Mouse (Mus musculus): Measurements from ENCODE around the gene Il23a.
"Not testable (repeated sequence)": the region's sequence is repeated elsewhere in the genome, so short reads cannot be mapped to it uniquely, and the experiment has no call there.

Il23a gene

DNA sequence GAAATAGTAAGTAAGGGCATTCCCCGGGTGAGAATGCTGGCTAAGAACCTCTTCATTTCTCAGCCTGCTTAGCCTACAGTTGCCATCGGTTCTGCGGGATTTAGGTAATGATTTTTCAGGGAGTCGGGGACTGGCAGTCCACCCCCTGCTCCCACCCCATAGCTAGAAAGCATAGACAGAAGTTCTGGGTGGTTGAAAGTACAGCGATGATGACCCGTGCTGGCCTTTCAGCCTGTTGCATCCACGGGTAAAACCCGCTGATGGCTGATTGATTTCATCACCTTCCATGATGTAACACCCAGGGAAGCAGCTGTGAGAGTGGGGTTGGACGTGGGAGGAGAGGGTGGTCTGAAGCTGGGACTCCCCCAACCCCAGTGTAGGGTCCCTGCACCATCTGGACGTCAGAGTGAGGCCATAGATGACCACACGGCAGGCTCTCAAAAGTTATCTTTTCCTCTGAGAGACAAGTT is at the start of gene Il23a:
Gene Il23a (minus strand): TSS at position 51 of the 470 bp plus-strand sequence.
- no peak for DNase-seq (ENCODE audit: low read depth in 2 of 2, low spot score in 2 of 2)

DNA sequence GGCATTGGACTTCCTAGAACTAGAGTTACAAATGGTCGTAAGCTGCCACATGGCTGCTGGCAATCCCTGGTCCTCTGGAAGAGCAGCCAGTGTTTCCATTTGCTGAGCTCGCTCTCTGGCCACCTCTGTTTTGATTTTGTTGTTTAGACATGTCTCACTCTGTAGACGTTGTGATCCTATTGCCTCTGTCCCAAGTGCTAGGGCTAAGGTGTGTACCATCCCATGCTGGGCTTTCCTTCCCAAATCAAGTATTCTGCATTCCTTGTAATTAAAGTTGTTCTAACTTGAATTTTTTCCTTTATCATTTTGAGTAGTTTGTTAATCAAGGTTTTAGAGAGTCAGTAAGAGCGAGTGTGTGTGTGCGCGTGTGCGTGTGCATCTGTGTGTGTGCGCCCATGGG is 49.0 kb upstream of the Il23a start:
- DNase-seq (ENCODE audit: low read depth in 2 of 2, low spot score in 2 of 2) = no peak

DNA sequence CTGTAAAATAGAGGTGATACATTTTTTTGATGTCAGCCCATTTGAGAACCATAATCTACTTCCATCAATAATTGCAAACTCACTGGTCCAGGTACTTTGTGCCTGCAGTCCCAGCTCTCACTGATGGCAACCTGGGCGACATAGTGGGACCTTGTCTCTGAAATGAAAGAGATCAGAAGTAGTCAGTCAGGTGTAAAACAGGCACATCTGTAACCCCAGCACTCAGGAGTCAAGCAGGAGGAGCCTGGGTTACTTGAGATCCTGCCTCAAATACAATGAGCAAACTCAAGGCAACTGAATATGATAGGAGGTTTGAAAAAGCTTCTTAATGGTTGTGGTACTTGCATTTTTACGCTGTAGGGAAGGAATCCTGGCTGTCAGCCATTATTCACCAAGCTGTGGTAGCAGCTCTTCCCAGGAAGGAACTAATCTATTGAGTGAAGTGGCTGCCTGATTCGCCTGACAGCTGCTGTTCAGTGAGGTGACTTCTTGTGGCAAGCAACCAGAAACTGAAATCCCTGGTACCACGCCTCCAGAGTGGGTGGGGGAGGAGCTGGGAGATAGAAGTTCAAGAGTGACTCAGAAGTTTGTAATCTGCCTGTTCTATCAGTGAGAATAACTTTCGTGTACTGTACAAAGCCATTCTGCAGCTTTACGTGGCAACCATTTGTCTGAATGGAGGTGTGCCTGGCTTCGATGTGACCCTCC is 46.2 kb upstream of the Il23a start:
- DNase-seq (ENCODE audit: low read depth in 2 of 2, low spot score in 2 of 2) = peak; percentile 46 to 68

DNA sequence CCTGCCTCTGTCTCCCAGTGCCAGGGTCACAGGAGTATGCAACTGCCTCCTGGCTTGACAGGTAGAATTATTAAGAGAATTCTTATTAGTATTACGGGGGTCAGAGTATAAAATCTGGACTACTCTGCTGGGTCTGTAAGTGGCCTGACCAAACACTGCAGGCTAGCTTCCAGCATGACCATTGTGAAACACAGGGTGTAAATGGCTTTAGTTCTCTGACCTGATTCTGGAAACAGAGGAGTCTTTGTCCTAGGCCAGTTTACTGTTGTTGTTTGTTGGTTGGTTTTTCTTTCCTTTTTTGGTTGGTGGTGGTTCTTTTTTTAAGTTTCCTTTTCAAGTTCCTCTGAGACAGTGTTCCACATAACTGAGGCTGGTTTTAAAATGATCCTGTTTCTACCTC is 44.9 kb upstream of the Il23a start:
- no peak for DNase-seq (ENCODE audit: low read depth in 2 of 2, low spot score in 2 of 2)

DNA sequence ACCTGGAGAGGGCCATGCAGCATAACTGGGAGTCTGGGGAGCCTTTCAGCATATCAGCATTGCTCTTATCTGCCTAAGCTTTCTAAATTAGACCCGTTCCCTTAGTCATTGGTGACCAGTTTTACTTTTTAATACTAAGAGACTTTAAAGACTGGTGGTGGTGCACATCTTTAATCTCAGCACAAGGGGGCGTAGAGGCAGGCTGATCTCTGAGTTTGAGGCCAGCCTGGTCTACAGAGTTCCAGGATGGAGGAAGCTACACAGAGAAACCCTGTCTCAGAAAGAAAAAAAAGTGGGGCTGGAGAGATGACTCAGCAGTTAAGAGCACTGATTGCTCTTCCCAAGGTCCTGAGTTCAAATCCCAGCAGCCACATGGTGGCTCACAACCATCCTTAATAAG is 41.7 kb upstream of the Il23a start:
- no peak for DNase-seq (ENCODE audit: low read depth in 2 of 2, low spot score in 2 of 2)

DNA sequence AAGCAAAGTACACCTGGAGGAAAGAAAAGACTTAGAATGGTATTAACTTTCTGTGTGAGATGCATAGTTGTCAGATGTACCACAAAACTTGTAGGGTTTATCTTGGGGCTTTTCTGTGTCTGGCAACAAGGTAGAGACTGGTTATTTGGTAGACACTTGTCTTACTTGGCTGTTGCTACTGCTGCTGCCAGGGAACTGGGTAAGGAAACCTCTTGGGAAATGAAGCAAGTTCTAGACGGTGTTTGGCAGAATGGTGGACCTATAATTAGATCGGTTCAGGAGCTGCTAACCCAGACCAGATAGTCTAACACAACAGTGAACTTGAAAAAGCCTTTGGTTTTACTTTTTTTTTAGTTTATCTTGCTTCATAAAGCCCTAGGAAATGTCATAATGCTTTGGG is 40.4 kb upstream of the Il23a start:
- no peak for DNase-seq (ENCODE audit: low read depth in 2 of 2, low spot score in 2 of 2)

DNA sequence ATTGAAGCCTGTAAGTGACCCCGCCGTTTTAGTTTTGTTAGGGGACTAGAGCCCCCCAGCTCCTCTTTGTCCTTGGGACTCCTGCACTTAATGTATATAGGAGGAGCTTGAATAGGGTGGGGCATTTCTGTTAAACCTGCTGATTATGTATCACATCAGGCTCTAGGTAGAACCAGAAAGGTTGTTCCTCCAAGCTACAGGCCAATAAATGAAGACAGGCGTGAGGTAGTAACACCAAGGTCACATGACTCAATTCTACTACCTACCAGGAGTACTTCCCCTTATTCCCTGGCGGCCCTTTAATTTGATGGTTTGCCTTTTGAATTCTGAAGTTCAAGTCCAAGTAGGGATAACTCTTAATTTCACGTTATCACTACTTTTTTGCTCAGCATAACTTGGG is 39.9 kb upstream of the Il23a start:
- DNase-seq (ENCODE audit: low read depth in 2 of 2, low spot score in 2 of 2) = no peak

DNA sequence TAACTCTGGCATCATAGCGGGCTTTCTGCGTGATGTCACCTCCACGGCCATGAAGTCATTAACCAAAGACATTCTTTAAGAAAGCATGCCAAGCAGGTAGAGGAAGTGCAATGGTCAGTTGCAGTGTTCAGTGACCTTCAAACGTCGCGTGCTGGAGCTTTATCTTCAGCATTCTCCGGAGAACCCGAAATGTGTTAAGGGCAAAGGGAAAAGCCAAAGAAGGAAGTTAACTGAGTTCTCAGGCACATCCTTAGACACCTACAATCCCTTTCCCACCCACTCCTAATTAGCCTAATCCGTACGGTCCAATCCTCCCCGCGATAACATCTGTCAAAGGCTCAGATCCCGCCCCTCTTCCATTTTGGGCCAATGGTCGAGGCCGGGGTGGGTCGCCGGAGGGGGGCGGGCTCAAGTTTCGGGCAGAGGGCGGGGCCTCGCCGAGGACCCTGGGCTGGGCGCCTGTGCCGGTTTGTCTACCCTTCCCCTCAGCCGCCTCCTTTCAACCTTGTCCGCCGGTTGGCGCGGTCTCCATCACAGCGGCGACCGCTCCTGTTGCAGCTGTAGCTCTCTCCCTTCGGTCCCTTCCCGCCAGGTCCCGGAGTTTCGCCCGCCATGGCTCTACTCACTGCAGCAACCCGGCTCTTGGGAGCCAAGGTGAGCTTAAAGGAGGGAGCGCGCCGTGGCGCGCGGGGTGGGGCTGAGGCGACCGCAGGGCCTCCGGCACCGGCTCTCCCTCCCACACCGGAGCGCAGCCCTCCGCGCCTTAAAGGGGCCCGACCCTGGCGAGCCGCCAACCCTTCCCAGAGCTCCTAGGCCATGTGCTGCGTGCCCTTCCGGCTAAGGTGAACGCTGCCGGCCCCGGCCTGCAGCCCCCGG is 39.0 kb upstream of the Il23a start, which contains the start of gene Cs:
Gene Cs (plus strand): TSS at position 429 of the 876 bp plus-strand sequence.
- peak; percentile 93 to 97 for DNase-seq (ENCODE audit: low read depth in 2 of 2, low spot score in 2 of 2)

DNA sequence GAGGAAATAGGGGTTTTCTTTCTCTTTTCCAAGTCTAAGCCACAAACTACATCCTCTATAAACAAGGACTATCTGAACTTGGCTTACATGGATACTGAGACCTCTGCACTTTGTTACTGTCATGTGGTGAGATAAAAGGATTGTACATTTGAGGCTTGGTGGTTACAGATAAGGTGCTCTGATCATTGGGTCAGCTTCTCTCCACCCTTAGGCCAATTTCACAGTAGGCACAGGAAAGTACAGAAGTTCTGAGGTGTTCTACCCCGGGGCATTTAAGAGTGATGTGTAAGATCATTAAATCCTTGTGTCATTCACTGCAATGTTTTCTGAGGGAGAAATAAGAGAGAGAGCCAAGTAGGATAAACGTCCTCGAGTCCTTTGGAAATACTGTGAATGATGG is 38.0 kb upstream of the Il23a start:
- DNase-seq (ENCODE audit: low read depth in 2 of 2, low spot score in 2 of 2) = no peak

DNA sequence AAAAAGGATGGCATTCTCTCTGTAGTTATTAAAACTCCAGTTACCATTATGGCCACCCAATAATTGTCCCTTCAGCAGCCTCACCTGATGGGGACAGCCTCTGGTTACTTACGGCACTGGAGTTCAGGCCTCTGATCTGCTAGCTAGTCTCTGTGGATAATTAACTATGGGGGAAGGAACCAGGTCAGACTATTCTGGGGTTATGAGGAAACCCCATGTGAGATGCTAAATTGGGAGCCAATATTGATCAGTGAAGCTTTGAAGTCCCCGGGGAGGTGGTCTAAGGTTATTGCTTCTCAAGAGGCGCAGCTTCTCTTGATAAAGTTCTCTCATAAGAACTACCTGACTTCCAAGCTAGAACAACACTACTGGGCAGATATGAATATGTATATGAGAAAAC is 37.6 kb upstream of the Il23a start:
- DNase-seq (ENCODE audit: low read depth in 2 of 2, low spot score in 2 of 2) = no peak

DNA sequence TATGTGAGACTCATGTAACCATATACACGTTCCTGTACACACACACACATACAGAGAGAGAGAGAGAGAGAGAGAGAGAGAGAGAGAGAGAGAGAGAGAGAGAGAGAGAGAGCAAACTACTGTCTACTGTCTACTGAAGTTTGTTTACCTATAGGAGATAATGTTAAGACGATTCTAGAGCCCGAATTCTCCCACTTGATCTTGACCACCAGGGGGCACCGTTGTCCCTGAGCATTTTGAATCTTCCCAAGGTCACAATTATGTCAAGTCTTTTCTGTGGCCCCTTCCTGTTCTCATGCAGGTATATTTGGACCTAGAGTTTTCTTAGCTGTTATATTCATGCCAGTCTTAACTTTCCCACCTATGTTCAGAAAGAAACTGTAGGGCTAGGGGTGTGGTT is 37.0 kb upstream of the Il23a start:
- peak; percentile 76 to 88 for DNase-seq (ENCODE audit: low read depth in 2 of 2, low spot score in 2 of 2)

DNA sequence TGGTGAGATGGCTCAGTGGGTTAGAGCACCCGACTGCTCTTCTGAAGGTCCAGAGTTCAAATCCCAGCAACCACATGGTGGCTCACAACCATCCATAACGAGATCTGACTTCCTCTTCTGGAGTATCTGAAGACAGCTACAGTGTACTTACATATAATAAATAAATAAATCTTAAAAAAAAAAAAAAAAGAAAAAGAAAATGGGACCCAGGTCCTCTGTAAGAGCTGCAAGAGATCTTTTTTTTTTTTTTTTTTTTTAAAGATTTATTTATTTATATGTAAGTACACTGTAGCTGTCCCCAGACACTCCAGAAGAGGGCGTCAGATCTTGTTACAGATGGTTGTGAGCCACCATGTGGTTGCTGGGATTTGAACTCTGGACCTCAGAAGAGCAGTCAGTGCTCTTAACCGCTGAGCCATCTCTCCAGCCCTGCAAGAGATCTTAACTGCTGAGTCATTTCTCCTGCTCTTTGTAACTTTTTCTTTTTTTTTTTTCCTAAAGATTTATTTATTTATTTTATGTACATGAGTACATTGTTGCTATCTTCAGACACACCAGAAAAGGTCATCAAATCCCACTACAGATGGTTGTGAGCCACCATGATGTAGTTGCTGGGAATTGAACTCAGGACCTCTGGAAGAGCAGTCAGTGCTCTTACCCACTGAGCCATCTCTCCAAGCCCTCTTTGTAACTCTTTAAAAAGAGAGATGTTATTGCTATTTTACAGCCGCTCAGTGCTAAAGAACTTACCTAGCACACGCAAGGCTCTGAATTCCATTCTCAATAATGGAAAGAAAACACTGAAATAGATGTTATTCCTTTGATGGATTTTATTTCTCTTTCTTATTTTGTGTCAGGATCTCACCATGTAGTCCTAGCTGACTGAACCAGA is 34.1 kb upstream of the Il23a start:
- not testable (repeated sequence) for DNase-seq (ENCODE audit: low read depth in 2 of 2, low spot score in 2 of 2)

DNA sequence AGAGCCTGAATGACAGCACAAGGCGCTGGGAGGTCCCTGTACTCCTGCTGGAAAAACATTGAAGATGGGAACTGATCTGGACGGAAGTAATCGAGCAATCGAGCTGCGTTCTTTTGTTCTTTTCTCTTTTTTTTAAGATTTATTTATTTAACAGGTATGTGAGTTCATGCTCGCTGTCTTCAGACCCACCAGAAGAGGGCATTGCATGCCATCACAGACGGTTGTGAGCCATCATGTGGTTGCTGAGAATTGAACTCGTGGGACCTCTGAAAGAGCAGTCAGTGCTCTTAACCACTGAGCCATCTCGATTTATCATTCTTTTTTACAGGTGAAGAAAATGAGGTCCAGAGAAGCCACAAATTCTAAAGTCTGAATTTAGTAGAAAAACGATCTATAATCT is 29.1 kb upstream of the Il23a start:
- DNase-seq (ENCODE audit: low read depth in 2 of 2, low spot score in 2 of 2) = no peak

DNA sequence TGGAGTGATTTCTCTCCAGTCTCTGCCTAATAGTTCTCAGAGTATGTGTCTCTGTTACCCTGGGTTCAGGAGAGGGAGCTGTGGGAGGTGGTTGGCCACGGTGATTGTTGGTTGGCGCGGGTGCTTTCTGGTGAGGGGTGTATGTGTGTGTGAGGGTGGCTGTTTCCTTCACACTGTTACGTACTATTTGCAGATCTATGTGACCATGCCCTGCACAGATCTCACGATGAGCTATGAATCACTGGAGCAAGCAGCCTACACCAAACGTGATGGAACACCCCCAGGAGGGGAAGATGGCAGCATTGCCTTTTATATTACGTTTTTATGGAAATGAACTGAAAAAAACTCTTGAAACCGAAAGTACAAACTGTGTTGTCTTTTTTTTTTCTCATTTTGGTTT is 28.3 kb upstream of the Il23a start:
- DNase-seq (ENCODE audit: low read depth in 2 of 2, low spot score in 2 of 2) = no peak

DNA sequence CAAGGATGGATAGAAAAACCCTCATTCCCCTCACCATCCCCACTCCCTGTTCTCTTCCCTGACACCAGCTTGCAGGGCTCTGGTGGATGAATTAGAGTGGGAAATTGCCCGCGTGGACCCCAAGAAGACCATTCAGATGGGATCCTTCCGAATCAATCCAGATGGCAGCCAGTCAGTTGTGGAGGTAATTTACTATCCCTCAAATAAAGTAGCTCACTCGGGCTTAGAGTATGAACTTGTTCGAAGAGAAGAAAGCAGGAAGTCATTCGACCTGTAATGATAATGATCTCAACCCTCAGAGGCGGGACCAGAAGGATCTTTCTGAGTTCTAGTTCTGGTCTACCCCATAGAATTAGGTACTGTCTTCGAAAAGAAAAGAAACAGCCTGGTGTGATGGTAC is 25.0 kb upstream of the Il23a start:
- DNase-seq (ENCODE audit: low read depth in 2 of 2, low spot score in 2 of 2) = no peak

DNA sequence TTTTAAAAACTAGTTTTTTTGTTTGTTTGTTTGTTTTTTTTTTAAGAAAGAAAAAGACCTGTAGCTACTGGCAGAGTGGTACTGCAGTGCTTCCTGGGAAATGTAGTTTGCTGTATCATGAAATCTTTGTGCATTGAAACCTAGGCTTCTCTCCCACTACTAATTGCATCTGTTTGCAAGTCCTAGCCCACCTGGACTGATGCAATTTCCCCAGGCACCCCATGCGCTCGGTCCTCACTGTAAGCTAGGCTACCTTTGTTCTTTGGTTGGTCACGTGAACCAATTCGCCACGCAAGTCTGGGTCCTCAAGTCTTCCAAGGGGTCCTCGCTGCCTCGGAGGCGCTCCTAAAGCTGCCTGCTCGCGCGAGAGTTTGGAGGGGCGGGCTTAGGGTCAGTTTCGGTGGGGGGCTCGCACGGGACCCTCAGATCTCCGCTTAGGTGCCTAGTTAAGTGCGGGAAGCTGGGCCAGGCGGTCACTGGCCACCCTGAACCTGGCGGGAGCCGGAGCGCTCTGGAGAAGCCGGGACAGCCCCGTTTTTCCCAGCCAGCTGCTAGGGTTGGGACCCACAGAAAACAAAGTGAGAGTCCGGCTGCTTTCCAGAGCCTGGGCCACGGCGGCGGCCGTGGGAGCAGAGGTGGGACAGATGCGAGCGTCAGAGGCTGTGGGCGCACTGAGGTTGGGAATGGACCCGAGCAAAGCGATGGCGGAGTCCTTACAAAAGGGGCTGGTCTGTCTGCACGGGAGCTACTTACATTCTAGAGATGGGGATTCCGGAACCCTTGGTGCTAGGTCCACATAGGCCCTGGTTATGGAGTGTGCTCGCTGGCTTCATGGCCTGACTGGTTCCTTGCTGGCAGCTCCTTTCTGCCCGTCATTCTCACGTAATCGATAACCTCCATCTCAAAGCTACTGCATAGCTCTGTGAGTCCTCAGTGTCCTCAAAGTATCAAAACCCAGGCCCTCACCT is 23.9 kb upstream of the Il23a start, which contains the start of gene Cnpy2:
Gene Cnpy2 (plus strand): TSS at position 319 of the 968 bp plus-strand sequence.
- peak; percentile 72 to 78 for DNase-seq (ENCODE audit: low read depth in 2 of 2, low spot score in 2 of 2)

DNA sequence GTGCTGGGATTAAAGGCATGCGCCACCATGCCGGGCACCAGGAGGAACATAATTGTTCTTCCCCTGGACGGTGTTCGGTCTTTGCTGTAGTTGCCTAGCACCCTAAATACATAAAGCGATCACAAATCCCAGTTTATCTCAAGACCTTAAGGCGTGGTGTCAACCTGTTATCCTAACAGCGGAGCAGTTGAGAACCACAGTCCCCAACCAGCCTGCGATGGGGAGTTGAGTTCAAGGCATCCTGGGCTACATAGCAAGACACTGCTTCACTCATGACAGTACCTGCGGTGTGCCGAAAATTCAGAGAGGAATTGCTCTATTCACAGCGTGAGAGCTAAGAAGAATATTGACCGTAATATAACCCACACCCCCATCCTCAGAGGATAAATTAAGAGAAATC is 23.1 kb upstream of the Il23a start:
- DNase-seq (ENCODE audit: low read depth in 2 of 2, low spot score in 2 of 2) = no peak

DNA sequence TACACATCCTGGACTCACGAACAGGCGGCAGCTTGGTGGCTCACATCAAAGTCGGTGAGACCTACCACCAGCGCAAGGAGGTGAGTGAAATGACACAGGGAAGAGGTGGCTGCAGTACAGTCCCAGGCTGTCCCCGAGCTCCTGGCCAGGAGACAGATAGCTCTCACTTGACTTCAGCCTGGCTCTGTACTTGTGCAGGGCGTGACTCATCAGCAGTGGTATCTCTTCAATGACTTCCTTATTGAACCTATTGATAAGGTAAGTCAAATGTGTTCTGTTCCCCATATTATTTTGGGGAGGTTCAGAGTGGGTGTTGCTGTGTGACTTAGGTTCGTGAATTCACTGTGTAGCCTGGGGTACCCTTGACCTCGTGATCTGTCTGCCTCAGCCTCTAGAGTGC is 17.0 kb upstream of the Il23a start:
- DNase-seq (ENCODE audit: low read depth in 2 of 2, low spot score in 2 of 2) = no peak

DNA sequence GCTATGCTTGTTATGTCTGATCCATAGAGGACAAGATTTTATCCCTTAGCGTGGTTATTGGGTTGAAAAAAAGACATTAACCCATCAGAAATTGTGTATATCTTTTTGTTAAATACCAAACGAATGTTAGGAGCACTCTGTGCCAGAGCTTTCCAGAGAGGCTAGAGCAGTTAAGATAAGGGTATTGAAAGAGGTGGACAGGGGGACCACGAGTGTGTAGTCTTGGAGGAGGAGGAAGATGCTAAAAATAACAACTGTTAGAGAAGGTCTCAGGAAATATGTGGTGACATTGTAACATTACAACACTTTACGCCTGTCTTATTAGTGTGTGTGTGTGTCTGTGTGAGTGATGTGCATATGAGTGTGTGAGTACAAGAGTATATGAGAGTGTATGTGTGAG is 12.3 kb upstream of the Il23a start:
- no peak for DNase-seq (ENCODE audit: low read depth in 2 of 2, low spot score in 2 of 2)

DNA sequence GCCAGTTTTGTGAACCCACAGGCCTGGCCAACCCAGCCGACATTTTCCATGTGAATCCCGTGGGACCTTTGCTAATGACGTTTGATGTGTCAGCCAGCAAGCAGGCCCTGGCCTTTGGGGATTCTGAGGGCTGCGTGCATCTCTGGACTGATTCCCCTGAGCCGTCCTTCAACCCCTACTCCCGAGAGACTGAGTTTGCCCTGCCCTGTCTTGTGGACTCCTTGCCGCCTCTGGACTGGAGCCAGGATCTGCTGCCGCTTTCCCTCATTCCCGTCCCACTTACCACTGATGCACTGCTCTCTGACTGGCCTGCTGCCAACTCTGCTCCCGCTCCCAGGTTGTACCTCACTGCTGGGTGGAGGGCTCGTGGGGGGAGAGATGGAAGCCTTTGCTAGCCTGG is 11.6 kb upstream of the Il23a start:
- no peak for DNase-seq (ENCODE audit: low read depth in 2 of 2, low spot score in 2 of 2)
